Comparison of ENCODE assay signal across 15 mouse cellular contexts in genomic region chr7:27658712-27659663, GRCm38 (mm10). TPM values are rescaled to one million over a fixed set of nuclear protein-coding genes. Genes with fewer than 3 reads are reported as not detected.
DNase-seq lines count a peak whose midpoint lies in the region; ATAC-seq lines count a peak whose summit lies in the region.
"Had no signal": no experiment of that assay in that cellular context is flagged by ENCODE, and none has a peak within 500 bp of the region (broad histone marks: within the 10 kb centered on the region; RNA-seq: fewer than 3 reads in every experiment).

No protein-coding gene starts in this region.

- no peak for DNase-seq in frontal cortex, adult 2 months (ENCODE audit: extremely low spot score in 1 of 2, low spot score in 1 of 2)
- DNase-seq in right cerebral cortex, adult 18-20 months = peak; percentile 52
- no peak for DNase-seq in right cerebral cortex, postnatal 25 days
- peak; percentile 52 for DNase-seq in liver
- DNase-seq in kidney, postnatal 10 days = no peak
- DNase-seq in kidney, adult 8-10 months = no peak
- DNase-seq: gastrocnemius, postnatal 10 days; heart, postnatal 36 days; kidney, adult 2 months; lung, postnatal 36 days had no signal

- peak; percentile 13; the same call in 1 of the 2 replicates for ATAC-seq in frontal cortex, adult (ENCODE audit: low TSS enrichment)
- 0 out of 2 replicates have a peak, but pooled peaks have one; percentile 31 for ATAC-seq in megakaryocyte-erythroid progenitor cell, adult 5-6 weeks (replicated peaks; ENCODE audit: low FRiP score, low TSS enrichment, poor library complexity, severe bottlenecking)
- ATAC-seq: midbrain, embryonic 15.5 days had no signal

RNA-seq across cellular contexts. Expression of gene Ttc9b, which starts 5.3 kb away (rescaled TPM):
- 139 and 148 TPM in 2 replicates for polyA plus RNA-seq in frontal cortex, adult 2 months (2012; rRNA removed)
- total RNA-seq in megakaryocyte-erythroid progenitor cell, adult 5-6 weeks (2014; fragmentation: Nextera tagmentation) = not detected in 2 replicates
- total RNA-seq in megakaryocyte-erythroid progenitor cell, adult 5-6 weeks (2017) = not detected in 2 replicates
- total RNA-seq: heart, postnatal 36 days had no signal
- polyA plus RNA-seq: heart, embryonic 11.5 days; kidney, adult 2 months; urinary bladder, adult 2 months had no signal

RNA-seq across cellular contexts. Expression of gene Map3k10, which starts 15.4 kb away (rescaled TPM):
- polyA plus RNA-seq in frontal cortex, adult 2 months (2012; rRNA removed) = 145 and 150 TPM in 2 replicates
- total RNA-seq in megakaryocyte-erythroid progenitor cell, adult 5-6 weeks (2014; fragmentation: Nextera tagmentation) = 6.2 and 13.5 TPM in 2 replicates
- total RNA-seq in megakaryocyte-erythroid progenitor cell, adult 5-6 weeks (2017) = 2.9 and 4.5 TPM in 2 replicates

RNA-seq across cellular contexts. Expression of gene Zfp607b, which starts 30.2 kb away (rescaled TPM):
- polyA plus RNA-seq in frontal cortex, adult 2 months (2012; rRNA removed) = 7.2 and 8.2 TPM in 2 replicates
- 6.8 TPM in 1 of 2 replicates, not detected in the other for total RNA-seq in megakaryocyte-erythroid progenitor cell, adult 5-6 weeks (2014; fragmentation: Nextera tagmentation)
- total RNA-seq in megakaryocyte-erythroid progenitor cell, adult 5-6 weeks (2017) = 1.2 and 1.7 TPM in 2 replicates

Comparison
In these comparisons a context has a peak if more than half of its experiments do, and no peak if none do; other contexts are left out.
1. DNase-seq: peak in right cerebral cortex, adult 18-20 months (single experiment) and liver (single experiment); none in frontal cortex, adult 2 months (0 of 2), right cerebral cortex, postnatal 25 days (single experiment), kidney, postnatal 10 days (single experiment) and kidney, adult 8-10 months (0 of 2).